Mouse (Mus musculus) 3T3-L1 (cell line): ENCODE data around the gene Kif24.

Experiments
- DNase-seq: peaks from one replicate; pipeline ENCODE4 v3.0.0-alpha.2; 2015; ENCODE audit warnings: low read depth, low spot score

The Kif24 gene

GRCm38 (mm10) chr4:41464345-41465286 lies at the start of gene Kif24, which contains the start of gene Nudt2:
Gene Kif24 (minus strand): TSS chr4:41464887.
Gene Nudt2 (plus strand): TSS chr4:41465151.
- peak; percentile 100 for DNase-seq

GRCm38 (mm10) chr4:41513714-41514113 lies 49.0 kb upstream of the Kif24 start:
- no peak for DNase-seq

GRCm38 (mm10) chr4:41513309-41513708 lies 48.6 kb upstream of the Kif24 start:
- no peak for DNase-seq

- no peak for DNase-seq
Measured at GRCm38 (mm10) chr4:41507998-41508397, 43.3 kb upstream of the Kif24 start.

- DNase-seq: no peak
Measured at GRCm38 (mm10) chr4:41507326-41507924, 42.7 kb upstream of the Kif24 start.

GRCm38 (mm10) chr4:41506906-41507305 lies 42.2 kb upstream of the Kif24 start:
- DNase-seq: no peak

GRCm38 (mm10) chr4:41506156-41506555 lies 41.5 kb upstream of the Kif24 start:
- DNase-seq: no peak

GRCm38 (mm10) chr4:41505131-41505551 lies 40.5 kb upstream of the Kif24 start:
- DNase-seq: no peak

GRCm38 (mm10) chr4:41504325-41504724 lies 39.6 kb upstream of the Kif24 start:
- peak; percentile 11 for DNase-seq

GRCm38 (mm10) chr4:41502986-41503412 lies 38.3 kb upstream of the Kif24 start, which contains the start of gene AI464131:
Gene AI464131 (minus strand): TSS chr4:41503076.
- peak; percentile 96 for DNase-seq

- DNase-seq: peak; percentile 54
Measured at GRCm38 (mm10) chr4:41502171-41502940, 37.7 kb upstream of the Kif24 start.

- no peak for DNase-seq
Measured at GRCm38 (mm10) chr4:41500787-41501186, 36.1 kb upstream of the Kif24 start.

GRCm38 (mm10) chr4:41499619-41500018 lies 34.9 kb upstream of the Kif24 start:
- DNase-seq: no peak

GRCm38 (mm10) chr4:41498921-41499391 lies 34.3 kb upstream of the Kif24 start:
- DNase-seq: no peak

GRCm38 (mm10) chr4:41497995-41498845 lies 33.5 kb upstream of the Kif24 start:
- no peak for DNase-seq

- no peak for DNase-seq
Measured at GRCm38 (mm10) chr4:41497579-41497978, 32.9 kb upstream of the Kif24 start.

- DNase-seq: no peak
Measured at GRCm38 (mm10) chr4:41497046-41497445, 32.4 kb upstream of the Kif24 start.

- DNase-seq: no peak
Measured at GRCm38 (mm10) chr4:41495850-41496249, 31.2 kb upstream of the Kif24 start.

GRCm38 (mm10) chr4:41495076-41495475 lies 30.4 kb upstream of the Kif24 start:
- no peak for DNase-seq

- DNase-seq: no peak
Measured at GRCm38 (mm10) chr4:41494378-41494777, 29.7 kb upstream of the Kif24 start.
